Mouse (Mus musculus): Measurements from ENCODE around the gene Tsc2.

GRCm38 (mm10) chr17:24676877-24677276 is 44.4 kb upstream of the Tsc2 start:
- TF ChIP-seq JUN (IDR thresholded peaks at IDR 0.05; ENCODE audit: insufficient read depth, low read depth, low read length) (no peak), TCF12 (IDR thresholded peaks at IDR 0.05; ENCODE audit: low read depth, low read length) (no peak), RAD21 (IDR thresholded peaks at IDR 0.05; ENCODE audit: low read depth, low read length) (no peak), CTCF (conservative IDR thresholded peaks at IDR 0.05 in 1 of 2, IDR thresholded peaks at IDR 0.05 in 1 of 2; ENCODE audit: low read depth in 2 of 2, low read length in 2 of 2) (no peak), MAX (IDR thresholded peaks at IDR 0.05; ENCODE audit: low read length) (no peak), USF1 (IDR thresholded peaks at IDR 0.05; ENCODE audit: low read depth, low read length) (no peak), SIN3A (IDR thresholded peaks at IDR 0.05; ENCODE audit: low read length) (no peak), USF2 (conservative IDR thresholded peaks at IDR 0.05; ENCODE audit: low read depth, low read length) (no peak)
